Mouse (Mus musculus) layer of hippocampus, postnatal 14 days (tissue): ENCODE measurements around the gene Cd86. TPM values are rescaled to one million over a fixed set of nuclear protein-coding genes. Genes with fewer than 3 reads are reported as not detected.

Experiments
- DNase-seq, 2 experiments: peaks; one replicate each; pipeline ENCODE4 v3.0.0; 2021 to 2022; ENCODE audit warnings: low spot score in 2 of 2, mixed read lengths in 1 of 2
- long read RNA-seq, 2 experiments: library from polyadenylated mRNA; stranded (forward); transcript quantifications; one replicate each; pipeline ENCODE4 v2.0.0; 2021
- total RNA-seq, 2 experiments: library from RNA; stranded (reverse); gene quantifications; 2 replicates each; pipeline ENCODE4 v1.2.3; 2021

The Cd86 gene
- 1 to 10 TPM; 1.7 to 2.1 TPM for total RNA-seq
- long read RNA-seq, experiment 1 = 0 reads
- long read RNA-seq, experiment 2, partial matches to known transcripts = 1 of 1 reads
- long read RNA-seq, experiment 2, other reads (novel, unspliced or antisense) = 0 of 1 reads

DNA sequence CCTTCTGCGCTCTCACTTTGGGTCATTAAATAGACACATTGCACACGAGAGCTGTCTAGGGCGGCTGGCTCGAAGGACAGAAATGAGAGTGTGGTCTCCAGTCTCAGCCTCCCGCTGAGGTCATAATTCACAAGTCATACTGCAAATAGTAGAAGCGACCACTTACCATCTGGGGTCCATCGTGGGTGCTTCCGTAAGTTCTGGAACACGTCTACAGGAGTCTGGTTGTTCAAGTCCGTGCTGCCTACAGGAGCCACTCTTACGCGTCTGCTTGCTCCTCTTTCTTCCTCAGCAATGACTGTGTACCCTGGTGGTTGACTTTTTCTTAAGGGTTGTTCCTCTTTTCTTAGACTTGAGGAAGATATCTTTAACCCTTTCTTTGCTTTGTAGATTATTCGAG lies at the start of gene Cd86:
Gene Cd86, minus strand, starts transcription at position 300 of the 400 bp plus-strand sequence.
- DNase-seq = no peak

DNA sequence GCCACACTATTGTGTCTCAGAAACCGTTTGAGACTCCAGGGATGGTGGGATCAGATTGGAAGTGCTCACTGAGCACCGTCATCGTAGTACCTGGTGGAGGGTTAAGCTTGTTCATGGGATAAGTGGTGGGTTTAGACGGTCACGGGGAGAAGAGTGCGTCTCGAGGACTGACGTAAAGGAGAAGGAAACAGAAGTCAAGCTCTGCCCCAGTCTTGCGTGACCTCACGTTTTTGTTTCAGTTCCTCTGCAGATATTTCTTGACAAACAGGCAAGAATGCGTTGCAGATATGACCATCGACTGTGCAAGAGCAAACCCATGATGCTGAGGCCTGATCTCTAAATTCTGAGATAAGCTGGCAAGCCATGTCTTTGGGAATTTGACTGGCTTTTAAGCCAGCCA lies 45.9 kb upstream of the Cd86 start:
- DNase-seq = no peak

DNA sequence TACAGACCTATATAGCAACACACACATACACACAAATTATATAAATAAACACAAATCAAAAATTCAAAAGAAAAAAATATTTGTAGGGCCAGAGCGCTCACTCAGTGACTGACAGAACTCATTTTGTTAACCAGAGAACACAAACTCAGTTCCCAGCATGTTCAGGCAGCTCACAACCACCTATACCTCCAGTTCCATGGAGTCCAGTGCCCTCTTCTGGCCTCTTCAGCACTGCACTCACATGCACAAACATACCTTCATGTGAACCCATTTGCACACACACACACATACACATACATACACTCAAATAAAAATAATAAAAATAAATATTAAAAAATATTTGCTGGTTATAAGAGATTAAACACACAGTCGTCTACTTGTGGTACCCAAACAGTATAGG lies 44.9 kb upstream of the Cd86 start:
- DNase-seq = no peak

DNA sequence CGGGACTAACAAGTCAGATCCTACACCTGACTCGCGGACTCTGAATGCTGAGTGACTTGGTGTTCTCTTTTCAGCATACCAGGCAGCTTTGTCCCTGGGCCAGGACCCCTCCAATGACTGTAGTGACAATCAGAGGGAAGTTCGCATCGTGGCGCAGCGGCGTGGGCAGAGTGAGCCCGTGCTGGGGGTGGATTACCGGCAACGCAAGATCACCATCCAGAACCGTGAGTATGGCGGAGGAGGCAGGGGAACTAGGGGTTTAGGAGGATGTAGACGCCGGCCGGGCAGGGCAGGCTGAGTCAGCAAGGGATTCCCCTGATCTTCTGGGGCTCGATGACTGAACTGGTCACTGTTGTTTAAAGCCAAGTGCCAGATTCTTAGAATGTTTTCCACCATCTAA lies 43.5 kb upstream of the Cd86 start:
- DNase-seq = no peak

DNA sequence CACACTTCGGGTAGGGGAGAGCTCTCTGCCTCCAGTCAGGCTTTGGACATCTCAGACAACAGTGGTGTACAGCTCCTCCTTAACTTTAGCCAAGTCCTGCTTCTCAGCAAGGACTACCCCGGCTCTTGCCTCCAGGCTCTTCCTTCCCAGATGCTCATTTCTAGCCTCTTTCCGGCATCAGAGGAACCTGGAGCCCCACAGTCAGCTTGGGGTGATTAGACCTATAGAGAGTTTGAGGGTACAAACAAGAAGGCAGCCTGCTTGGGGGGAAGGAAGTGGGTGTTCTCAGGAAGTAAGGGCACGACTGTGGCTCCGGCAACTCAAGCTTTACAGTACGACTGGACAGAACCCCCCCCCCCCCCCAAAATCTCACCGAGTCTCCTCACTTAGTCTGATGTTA lies 42.9 kb upstream of the Cd86 start:
- no peak for DNase-seq

DNA sequence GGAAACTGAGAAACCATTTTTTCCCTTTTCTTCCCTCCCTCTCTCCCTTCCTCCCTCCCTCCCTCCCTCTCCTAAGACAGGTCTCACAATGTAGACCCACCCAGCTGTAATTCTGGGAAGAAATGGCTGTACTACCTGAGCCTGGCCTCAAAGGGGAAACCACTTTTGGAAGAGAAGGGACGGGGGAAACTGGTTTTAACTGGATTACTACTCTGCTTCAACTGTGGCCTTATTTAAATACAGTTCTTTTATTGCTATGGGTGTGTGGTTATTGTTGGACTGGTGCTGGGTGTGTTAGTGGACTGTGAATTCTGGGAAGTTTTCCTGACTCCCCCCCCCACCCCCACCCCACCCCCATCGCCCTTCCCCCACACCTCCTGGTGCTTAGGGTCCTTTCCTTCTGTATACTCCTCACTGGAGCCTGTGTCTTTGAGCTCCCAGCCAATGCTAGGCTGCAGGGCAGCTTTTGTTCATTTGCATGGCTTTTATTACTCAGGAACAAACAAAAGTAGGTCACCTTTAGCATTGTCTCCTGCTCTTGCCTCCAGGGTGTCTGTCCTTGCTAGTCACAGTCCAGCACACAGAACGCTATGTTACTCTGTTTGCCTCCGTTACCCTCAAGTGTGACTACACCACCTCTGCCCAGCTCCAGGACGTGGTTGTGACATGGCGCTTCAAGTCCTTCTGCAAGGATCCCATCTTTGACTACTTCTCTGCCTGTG lies 42.0 kb upstream of the Cd86 start:
- no peak for DNase-seq

DNA sequence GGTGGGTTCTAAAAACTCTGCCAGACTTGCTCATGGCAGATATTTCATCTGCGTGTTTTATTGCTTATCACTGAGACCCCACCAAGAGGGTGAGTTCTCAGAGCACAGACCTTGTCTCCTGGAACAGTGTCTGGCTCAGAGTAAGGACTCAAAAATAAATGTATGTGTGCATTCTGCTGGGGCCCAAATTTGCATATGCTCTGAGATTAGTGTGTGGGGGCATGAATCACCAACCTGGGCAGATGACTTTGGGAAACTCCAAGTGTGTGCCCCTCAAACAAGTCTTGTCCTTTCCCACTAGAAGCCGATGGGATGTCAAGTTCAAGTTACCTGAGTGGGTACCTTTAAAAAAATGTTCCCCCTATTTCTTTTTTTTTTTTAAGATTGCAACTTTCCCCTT lies 34.6 kb upstream of the Cd86 start:
- no peak for DNase-seq

DNA sequence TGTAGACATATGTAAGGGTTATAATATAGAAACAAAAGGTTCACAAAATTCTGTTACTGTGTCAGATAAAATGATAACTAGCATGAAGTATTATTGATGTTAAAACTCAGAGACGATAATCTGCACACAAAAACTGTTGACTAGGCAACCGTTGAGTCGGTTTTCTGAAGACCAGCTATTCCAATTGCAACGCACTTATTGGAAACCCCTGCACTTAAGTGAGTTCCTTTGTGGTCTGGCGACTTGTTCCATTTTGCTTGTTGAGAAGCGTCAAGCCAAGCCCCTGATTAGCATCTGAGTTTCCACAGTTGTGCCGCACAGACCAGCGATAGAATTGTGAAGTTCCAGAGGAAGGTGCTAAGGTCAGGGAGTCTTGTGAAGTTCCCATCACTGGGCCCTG lies 31.4 kb upstream of the Cd86 start:
- DNase-seq = no peak

DNA sequence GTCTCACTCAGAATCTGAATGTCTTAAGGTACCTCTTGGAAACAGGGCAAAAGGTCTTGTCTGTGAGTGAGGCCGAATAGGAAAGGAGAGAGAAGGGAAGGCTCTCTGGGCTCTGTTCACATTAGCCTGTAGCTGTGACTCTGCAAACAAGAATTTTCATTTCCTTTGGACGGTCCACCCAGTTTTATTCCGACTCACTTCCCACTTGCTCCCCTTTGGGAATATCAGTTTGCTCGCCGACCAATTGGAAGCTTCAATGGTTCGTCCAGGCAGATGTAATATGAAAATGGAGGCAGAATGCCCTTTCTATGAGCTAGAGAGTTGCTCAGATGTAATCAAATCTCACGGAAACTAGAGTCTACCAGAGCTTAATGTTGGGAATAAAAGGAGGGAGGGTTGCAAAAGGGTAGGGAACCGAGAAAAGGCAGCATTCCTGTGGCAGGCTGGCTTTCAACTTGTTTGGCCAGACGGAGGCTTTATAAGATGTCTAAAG lies 29.0 kb upstream of the Cd86 start:
- DNase-seq = no peak

DNA sequence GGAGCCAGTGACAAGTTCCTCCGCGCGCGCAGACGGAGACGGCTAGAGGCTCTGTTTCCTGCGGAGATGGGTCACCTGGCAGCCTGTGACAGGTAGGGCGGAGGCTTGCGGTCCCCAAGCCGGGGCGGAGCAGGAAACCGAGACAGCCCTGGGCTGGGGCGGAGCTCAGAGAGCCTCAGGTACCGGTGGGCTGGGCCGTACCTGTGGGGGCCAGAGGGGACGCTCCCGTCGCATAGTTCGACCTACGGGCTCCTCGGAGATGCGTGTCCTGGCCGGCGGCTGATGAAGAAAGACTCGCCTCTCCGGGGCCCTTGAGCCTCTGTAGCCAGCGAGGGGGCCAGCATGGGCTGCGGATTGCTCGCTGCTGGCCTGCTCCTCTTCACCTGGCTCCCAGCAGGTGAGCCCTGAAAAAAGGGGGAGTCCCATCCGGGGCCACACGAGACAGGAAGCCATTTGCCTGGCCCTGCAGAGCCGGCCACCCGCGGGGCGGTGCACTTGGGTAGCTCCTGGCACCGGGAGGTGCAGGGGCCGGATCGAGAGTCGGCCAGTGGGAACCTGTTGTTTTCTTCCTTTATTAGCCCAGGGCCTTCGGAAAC lies 28.0 kb upstream of the Cd86 start, which contains the start of gene Ildr1:
Gene Ildr1, plus strand, starts transcription at position 161 of the 596 bp plus-strand sequence.
- no peak for DNase-seq

DNA sequence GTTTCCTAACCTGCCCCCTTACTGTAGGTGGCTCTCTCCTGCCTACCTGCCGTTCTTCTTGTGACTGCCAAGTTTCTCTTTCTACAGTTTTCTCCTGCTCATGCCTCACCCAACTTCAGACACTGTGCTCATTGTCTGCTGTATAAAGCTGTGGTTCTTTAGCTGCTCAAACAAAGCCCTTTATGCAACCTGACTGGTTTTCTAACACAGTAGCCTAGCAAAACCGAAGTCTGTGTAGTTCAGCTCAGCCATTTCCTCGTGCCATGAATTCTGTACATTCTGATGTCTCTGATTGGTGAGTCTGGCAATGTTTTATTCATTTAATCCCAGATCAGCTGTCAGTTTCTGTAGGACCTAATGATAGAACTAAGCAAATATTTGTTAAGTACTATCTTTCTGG lies 25.6 kb upstream of the Cd86 start:
- DNase-seq = no peak

DNA sequence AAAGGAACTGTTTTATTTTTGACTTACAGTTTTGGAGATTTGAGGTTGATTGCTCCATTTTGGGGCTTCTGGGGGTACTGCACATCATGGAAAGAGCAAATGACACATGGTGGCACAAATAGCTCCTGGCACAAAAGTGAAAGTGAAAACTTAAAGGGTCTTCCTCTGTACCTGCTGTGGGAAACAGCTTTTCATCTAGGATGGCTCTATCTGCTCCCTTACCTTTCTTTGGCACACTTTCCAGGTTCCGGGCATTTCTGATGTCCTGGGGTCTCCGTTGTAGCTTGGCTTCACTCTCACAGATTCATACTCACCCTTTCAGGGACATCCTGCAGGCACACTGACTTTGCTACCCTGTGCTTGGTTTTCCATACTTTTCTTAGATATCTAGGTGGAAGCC lies 22.2 kb upstream of the Cd86 start:
- no peak for DNase-seq

DNA sequence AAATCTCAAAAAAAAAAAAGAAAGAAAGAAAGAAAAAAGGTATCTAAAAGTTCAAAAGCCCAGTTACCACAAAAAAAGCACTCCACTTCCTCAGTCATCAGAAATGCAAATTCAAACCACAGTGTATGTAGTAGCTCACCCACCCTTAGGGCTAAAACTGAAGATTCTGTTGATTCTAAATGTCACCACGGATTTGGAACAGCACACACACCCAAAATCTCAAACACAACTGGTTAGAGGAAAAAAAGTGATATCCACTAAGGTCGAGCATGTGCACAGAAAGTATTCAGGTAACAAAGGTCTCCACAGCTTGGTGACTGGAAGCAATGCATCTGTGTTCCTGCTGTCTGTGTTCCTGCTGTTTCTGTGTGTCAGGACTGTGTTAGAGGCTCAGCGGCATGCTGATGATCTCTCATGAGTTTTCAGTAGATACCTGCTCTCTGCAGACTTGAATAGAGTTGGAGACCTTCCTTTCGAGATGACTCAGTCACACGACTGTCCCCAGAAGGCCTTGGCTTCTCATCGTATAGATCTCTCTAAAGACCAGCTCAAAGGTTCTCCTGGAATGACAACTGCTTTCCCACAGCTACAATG lies 18.5 kb upstream of the Cd86 start:
- no peak for DNase-seq

DNA sequence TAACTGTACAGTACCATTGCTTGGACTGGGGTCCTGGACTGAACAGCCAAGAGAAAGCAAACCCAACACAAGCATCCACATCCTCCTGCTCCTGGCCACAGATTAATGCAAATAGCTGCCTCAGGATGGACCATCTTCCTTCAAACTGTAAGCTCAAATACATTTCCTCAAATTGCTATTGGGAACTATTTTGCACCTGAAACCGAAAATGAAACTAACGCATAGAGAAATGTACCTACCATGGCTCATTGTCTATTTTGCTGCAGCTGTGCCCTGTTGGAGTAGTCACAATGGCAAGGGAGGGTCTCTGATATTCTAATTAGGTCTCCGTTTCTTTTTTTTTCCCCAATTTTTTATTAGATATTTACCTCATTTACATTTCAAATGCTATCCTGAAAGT lies 15.9 kb upstream of the Cd86 start:
- DNase-seq = no peak

DNA sequence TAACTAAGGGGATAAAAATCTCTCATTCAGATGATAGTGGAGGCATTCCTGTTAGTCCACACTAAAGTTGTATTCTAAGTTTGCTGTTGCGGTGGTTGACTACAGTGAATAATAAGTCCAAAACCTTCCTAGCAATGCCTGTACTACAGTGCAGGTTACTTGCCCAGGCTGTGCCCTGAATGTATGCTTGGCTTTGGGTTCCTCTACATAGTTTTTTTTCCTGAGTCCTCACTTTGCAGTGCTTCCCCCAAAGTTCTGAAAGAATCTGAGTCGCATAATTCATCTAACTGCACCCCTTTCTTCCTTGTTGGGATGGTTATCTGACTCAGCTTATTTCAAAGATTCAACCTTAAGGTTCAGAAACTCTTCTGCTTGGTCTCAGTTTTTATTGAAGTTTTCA lies 10.0 kb upstream of the Cd86 start:
- no peak for DNase-seq

DNA sequence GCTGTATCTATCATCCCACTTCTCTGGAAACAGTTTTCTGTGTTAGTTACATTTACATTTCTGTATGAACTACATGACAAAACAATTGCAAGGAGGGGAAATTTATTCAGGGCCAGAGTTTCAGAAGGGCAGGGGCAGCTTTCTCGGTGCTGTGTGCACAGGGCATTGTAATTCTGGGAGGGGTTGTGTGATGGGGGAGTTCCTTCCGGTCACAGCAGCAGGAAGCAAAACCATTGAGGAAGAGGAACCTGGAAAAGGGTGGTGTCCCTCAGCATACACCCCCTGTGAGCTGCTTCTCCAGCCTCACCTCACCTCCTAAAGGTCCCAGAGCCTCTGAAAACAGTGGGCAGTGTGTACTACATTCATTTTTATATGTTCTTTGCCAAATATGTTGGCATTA lies 9.4 kb upstream of the Cd86 start:
- no peak for DNase-seq

DNA sequence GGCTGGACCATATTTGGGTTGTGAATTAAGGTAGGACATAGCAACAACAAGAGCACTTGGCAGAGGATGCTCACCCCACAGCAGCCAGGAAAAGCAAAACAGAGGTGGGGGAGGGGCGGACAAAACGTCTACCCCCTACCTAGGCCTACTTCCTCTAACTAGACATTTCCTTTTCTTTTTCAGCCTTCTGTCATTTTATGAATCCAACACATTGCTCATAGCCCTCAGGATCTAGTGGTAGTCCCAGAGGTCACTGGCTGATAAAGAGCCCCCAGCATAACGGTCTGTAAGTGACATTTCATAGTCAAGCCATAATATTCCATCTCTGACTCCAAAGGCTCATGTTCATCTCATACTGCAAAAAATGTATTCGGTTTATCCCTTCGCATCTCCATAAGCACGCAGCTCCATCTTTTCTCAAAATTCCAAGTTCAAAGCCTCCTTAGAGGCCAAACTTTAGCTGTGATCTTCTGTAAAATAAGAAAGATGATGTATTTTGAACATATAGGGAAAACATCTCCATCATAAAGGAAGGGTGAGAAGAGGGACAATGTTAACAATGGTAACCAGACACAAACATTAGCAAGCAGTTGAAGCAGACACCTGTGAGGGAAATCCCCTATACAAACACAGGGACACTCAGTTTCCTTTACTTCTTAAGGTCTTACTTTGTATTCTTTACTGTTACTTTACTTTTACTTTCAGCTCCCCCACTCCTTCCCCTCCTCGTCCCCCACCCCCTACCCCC lies 8.8 kb upstream of the Cd86 start:
- DNase-seq = no peak

DNA sequence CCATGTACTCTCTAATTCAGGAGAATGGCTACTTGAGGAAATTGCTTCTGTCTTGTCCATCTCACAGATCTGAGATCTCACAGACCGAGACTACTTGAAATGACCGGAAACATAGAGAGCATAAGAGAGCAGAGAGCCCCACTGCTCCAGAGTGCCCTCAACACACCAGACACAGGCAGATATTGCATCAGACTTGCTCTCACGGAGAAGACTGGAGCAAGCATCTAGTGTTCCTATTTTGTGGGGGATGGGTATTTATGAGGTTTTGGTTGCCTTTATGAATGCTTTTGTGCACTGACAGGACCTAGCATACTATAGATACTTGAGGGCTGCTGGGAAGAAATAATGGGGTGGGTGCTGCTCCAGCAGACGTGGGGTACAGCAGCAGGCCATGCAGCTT lies 7.3 kb upstream of the Cd86 start:
- no peak for DNase-seq

DNA sequence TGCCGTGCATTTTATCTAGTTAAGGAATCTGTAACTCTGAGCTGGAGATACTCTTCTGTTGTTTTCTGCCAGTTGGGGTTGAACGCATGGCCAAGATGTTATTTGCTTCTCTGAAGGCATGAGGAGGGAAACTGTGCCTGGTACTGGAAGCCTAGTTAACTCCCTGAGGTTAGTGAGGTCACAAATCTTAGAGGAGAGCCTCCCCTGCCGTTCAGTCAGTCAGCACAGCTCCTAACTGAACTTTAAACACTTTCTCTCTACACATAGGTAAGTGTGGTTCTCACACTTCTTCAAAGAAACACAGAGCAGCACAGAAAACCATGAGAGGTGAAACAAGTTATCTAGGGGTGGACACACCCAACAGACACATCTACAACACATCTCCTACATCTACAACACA lies 4.7 kb upstream of the Cd86 start:
- DNase-seq = no peak

DNA sequence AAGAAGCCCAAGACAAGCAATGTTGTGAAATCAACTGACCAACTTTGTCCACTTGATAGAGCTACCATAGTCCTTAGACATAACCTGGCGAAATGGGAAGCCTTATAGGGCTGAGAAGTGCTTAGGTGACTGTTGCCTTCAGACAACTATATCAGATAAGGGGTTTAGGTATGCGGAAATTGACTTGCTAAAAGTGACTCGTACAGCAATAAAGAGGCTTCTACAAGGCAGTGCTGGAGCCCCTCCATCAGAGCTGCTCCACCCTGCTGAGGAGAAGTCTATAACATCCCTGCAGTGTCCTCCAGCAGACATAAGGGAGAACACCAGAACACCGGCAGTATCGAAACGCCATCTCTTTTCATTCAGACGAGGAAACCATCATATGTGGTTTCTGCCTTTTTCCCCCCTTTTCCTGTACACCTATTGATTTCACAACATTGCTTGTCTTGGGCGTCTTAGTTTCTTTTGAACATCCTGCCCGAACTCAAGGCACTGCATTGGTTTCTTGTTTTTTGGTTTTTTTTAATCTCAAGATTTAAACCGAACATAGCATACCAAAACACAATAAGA lies 652 bp upstream of the Cd86 start:
- DNase-seq = no peak

DNA sequence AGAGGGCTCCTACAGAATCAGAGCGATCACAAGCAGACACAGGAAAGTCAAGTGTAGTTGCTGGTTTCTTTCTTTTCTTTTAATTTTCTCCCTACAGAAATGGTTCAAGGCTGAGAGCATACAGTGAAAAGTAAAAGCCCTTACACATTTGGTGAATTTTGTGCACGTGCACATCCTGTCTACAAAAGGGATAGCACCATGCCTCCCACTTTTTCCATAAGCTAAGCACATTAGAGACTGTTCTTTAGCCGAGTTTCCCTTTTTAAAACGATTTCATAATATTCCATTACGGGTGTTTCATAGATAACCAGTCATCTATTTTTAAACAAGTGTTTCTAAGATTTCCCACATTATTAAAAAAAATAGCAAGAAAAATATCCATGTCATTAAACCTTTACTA lies 2.4 kb downstream of the Cd86 start:
- no peak for DNase-seq
